Mouse (Mus musculus) liver, embryonic 13.5 days (tissue): Measurements from ENCODE around the gene Olfr1100. TPM values are rescaled to one million over a fixed set of nuclear protein-coding genes. Genes with fewer than 3 reads are reported as not detected.

ENCODE experiments used
- ATAC-seq: fragments of 200-750 bp; cut with Nextera tagmentation; 2 replicates; pipeline ENCODE4 v1.8.0; 2017; ENCODE audit warnings: low read depth, mild to moderate bottlenecking, moderate number of reproducible peaks, moderate library complexity
- DNase-seq: peaks from one replicate; pipeline ENCODE4 v3.0.0; 2022
- H3K27ac ChIP-seq: fragments of 300-500 bp; sonication (generic); 2 replicates; pipeline ENCODE4 v1.5.1; 2015; ENCODE audit warnings: moderate library complexity, mild to moderate bottlenecking, inconsistent platforms
- H3K27me3 ChIP-seq: fragments of 300-500 bp; sonication (generic); 2 replicates; pipeline ENCODE4 v1.6.1; 2015; ENCODE audit warnings: mild to moderate bottlenecking, inconsistent platforms
- H3K36me3 ChIP-seq: fragments of 300-500 bp; sonication (generic); 2 replicates; pipeline ENCODE4 v1.6.1; 2015; ENCODE audit warnings: mild to moderate bottlenecking, inconsistent platforms
- H3K4me1 ChIP-seq: fragments of 300-500 bp; sonication (generic); replicated peaks from 2 replicates; pipeline ENCODE4 v1.6.1; 2015; ENCODE audit warnings: inconsistent platforms
- H3K4me2 ChIP-seq: fragments of 300-500 bp; sonication (generic); 2 replicates; pipeline ENCODE4 v1.6.1; 2015; ENCODE audit warnings: inconsistent platforms, mild to moderate bottlenecking, moderate library complexity
- H3K4me3 ChIP-seq: fragments of 300-500 bp; sonication (generic); replicated peaks from 2 replicates; pipeline ENCODE4 v1.5.1; 2015; ENCODE audit warnings: mild to moderate bottlenecking, inconsistent platforms
- H3K9ac ChIP-seq: fragments of 300-500 bp; sonication (generic); 2 replicates; pipeline ENCODE4 v1.6.1; 2015; ENCODE audit warnings: mild to moderate bottlenecking, inconsistent platforms
- H3K9me3 ChIP-seq: fragments of 300-500 bp; sonication (generic); replicated peaks from 2 replicates; pipeline ENCODE4 v1.6.1; 2016; ENCODE audit warnings: inconsistent platforms
- WGBS: fragments of 180-500 bp; shearing (Covaris S2); methylation state at CpG from one replicate; pipeline ENCODE4 v1.1.7; 2015; ENCODE audit not compliant: insufficient replicate concordance; 5-methylcytosine and 5-hydroxymethylcytosine counted together
- polyA plus RNA-seq: library from polyadenylated mRNA; unstranded; fragments of >200 nt; fragmentation: Nextera tagmentation; extraction: Ambion mirVana; gene quantifications from 2 replicates; pipeline ENCODE4 v1.2.1, GENCODE M21; 2015

Olfr1100 gene
- not detected in 2 replicates for polyA plus RNA-seq

GRCm38 (mm10) chr2:86979854-86980253 is at the start of gene Olfr1100:
Gene Olfr1100 (minus strand): TSS chr2:86979954.
- WGBS: 54% methylated on average over 3 of the region's 3 CpGs
- no peaks in the 10 kb centered on the region for H3K9me3 ChIP-seq
- no peak within 1 kb of the TSS for H3K9ac ChIP-seq
- H3K36me3 ChIP-seq: no peaks in the 10 kb centered on the region
- ATAC-seq (no peak), DNase-seq (no peak)
- no peak within 1 kb of the TSS for H3K4me2 ChIP-seq
- no peaks in the 10 kb centered on the region for H3K4me1 ChIP-seq
- H3K27me3 ChIP-seq: no peaks in the 10 kb centered on the region
- no peak within 1 kb of the TSS for H3K27ac ChIP-seq
- no peak within 1 kb of the TSS for H3K4me3 ChIP-seq

DNA sequence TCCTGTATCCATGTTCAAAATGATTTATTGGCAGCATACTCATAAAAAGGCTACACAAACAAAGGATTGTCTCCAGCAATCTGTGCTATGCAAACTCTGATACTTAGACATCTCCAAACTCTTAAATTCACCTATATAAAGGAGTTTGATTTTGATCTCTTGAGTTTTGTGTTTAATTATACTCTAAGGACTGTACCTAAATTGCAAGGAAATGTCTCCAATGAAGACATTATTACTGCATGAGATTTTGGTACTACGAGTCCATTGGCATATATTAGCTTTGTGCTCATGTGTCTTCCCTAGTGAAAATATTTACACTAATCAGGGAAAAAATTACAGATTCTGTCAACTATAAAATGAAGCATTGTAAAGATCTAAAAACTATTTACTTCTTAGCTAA is 47.2 kb upstream of the Olfr1100 start, which contains the start of gene Olfr1104:
Olfr1104 (minus strand) TSS at position 101 of the 400 bp plus-strand sequence.
- H3K9ac ChIP-seq: no peak within 1 kb of the TSS
- WGBS: 78% methylated on average over 1 of the region's 1 CpGs

GRCm38 (mm10) chr2:86998098-86998497 is 18.3 kb upstream of the Olfr1100 start, which contains the start of gene Olfr1102:
Gene Olfr1102 (plus strand): TSS chr2:86998398.
- Histone ChIP-seq H3K9me3 (no peaks in the 10 kb centered on the region), H3K27me3 (no peaks in the 10 kb centered on the region), H3K36me3 (no peaks in the 10 kb centered on the region), H3K9ac (no peak within 1 kb of the TSS), H3K27ac (no peak within 1 kb of the TSS), H3K4me2 (no peak within 1 kb of the TSS), H3K4me1 (no peaks in the 10 kb centered on the region), H3K4me3 (no peak within 1 kb of the TSS)
- DNase-seq: no peak
- ATAC-seq: no peak

More for the DNA sequence above, 47.2 kb upstream of the Olfr1100 start, which contains the start of gene Olfr1104:
- no peaks in the 10 kb centered on the region for H3K27me3 ChIP-seq
- no peak for ATAC-seq
- no peak within 1 kb of the TSS for H3K4me3 ChIP-seq
- no peak within 1 kb of the TSS for H3K4me2 ChIP-seq
- H3K36me3 ChIP-seq: no peaks in the 10 kb centered on the region
- H3K27ac ChIP-seq: no peak within 1 kb of the TSS
- no peak for DNase-seq
- no peaks in the 10 kb centered on the region for H3K9me3 ChIP-seq
- H3K4me1 ChIP-seq: no peaks in the 10 kb centered on the region

- H3K27ac ChIP-seq: no peak within 1 kb of the TSS
- ATAC-seq (no peak), DNase-seq (no peak)
- 50% methylated on average over 3 of the region's 3 CpGs for WGBS
- no peak within 1 kb of the TSS for H3K4me2 ChIP-seq
- no peaks in the 10 kb centered on the region for H3K36me3 ChIP-seq
- no peak within 1 kb of the TSS for H3K4me3 ChIP-seq
- H3K9me3 ChIP-seq: no peaks in the 10 kb centered on the region
- H3K27me3 ChIP-seq: no peaks in the 10 kb centered on the region
- no peaks in the 10 kb centered on the region for H3K4me1 ChIP-seq
- no peak within 1 kb of the TSS for H3K9ac ChIP-seq
Observed at GRCm38 (mm10) chr2:86991121-86991520, 11.4 kb upstream of the Olfr1100 start, which contains the start of gene Olfr1101. Gene Olfr1101 (minus strand): TSS chr2:86991221.

GRCm38 (mm10) chr2:86960593-86960992 is 19.2 kb downstream of the Olfr1100 start, which contains the start of gene Olfr1099:
Gene Olfr1099 (minus strand): TSS chr2:86960693.
- WGBS: 64% methylated on average over 1 of the region's 1 CpGs
- Histone ChIP-seq H3K4me3 (no peak within 1 kb of the TSS), H3K36me3 (no peaks in the 10 kb centered on the region), H3K27ac (no peak within 1 kb of the TSS), H3K9me3 (no peaks in the 10 kb centered on the region), H3K27me3 (no peaks in the 10 kb centered on the region), H3K4me2 (no peak within 1 kb of the TSS), H3K4me1 (no peaks in the 10 kb centered on the region), H3K9ac (no peak within 1 kb of the TSS)
- DNase-seq (no peak), ATAC-seq (no peak)

DNA sequence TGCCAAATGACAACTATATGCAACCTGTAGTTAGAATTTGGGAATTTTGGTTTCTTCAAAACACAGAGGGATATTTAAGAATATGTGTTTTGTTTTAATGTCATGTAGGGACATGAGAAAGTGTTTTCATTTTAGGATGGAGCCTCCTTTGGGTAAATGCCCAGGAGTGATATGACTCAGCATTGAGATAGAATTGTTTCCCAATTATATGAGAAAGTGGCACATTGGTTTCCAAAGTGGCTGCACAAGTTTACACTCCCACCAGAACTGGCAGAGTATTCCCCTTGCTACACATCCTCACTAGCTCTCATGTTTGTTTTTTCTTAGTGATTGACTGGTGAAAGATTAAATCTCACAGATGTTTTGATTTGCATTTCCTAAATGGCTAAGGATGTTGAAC is 53.2 kb downstream of the Olfr1100 start:
- H3K36me3 ChIP-seq: no peaks in the 10 kb centered on the region
- no peak overlapping the region for H3K4me3 ChIP-seq
- no peaks in the 10 kb centered on the region for H3K4me1 ChIP-seq
- H3K27ac ChIP-seq: no peak overlapping the region
- no peak for DNase-seq
- H3K4me2 ChIP-seq: no peak overlapping the region
- ATAC-seq: no peak
- no peaks in the 10 kb centered on the region for H3K9me3 ChIP-seq
- no peak overlapping the region for H3K9ac ChIP-seq
- no peaks in the 10 kb centered on the region for H3K27me3 ChIP-seq

Other genes starting within 250 kb of the Olfr1100 start
- not detected in 2 replicates for gene Olfr1089, start 246.3 kb downstream of the Olfr1100 start, polyA plus RNA-seq
- not detected in 2 replicates for gene Olfr1090, start 221.0 kb downstream of the Olfr1100 start, polyA plus RNA-seq
- not detected in 2 replicates for gene Olfr1093, start 197.5 kb downstream of the Olfr1100 start, polyA plus RNA-seq
- not detected in 2 replicates for gene Olfr141, start 169.9 kb downstream of the Olfr1100 start, polyA plus RNA-seq
- gene Olfr1094, start 155.3 kb downstream of the Olfr1100 start, polyA plus RNA-seq: not detected in 2 replicates
- not detected in 2 replicates for gene Olfr1095, start 128.3 kb downstream of the Olfr1100 start, polyA plus RNA-seq
- not detected in 2 replicates for gene Gm13723, start 105.2 kb downstream of the Olfr1100 start, polyA plus RNA-seq
- not detected in 2 replicates for gene Olfr1097, start 87.7 kb downstream of the Olfr1100 start, polyA plus RNA-seq
- not detected in 2 replicates for gene Olfr1098, start 55.4 kb downstream of the Olfr1100 start, polyA plus RNA-seq
- not detected in 2 replicates for gene Olfr1099, start 19.3 kb downstream of the Olfr1100 start, polyA plus RNA-seq
- gene Olfr1101, start 11.3 kb upstream of the Olfr1100 start, polyA plus RNA-seq: not detected in 2 replicates
- gene Olfr1102, start 18.4 kb upstream of the Olfr1100 start, polyA plus RNA-seq: not detected in 2 replicates
- not detected in 2 replicates for gene Olfr1104, start 47.1 kb upstream of the Olfr1100 start, polyA plus RNA-seq
- not detected in 2 replicates for gene Olfr1105, start 56.6 kb upstream of the Olfr1100 start, polyA plus RNA-seq
- gene Olfr1106, start 72.3 kb upstream of the Olfr1100 start, polyA plus RNA-seq: not detected in 2 replicates
- not detected in 2 replicates for gene Olfr1107, start 95.9 kb upstream of the Olfr1100 start, polyA plus RNA-seq
- gene Olfr1109, start 116.1 kb upstream of the Olfr1100 start, polyA plus RNA-seq: not detected in 2 replicates
- gene Olfr259, start 134.6 kb upstream of the Olfr1100 start, polyA plus RNA-seq: not detected in 2 replicates
- gene Olfr1110, start 160.3 kb upstream of the Olfr1100 start, polyA plus RNA-seq: not detected in 2 replicates
- gene Olfr1111, start 172.7 kb upstream of the Olfr1100 start, polyA plus RNA-seq: not detected in 2 replicates
- gene Olfr1112, start 207.8 kb upstream of the Olfr1100 start, polyA plus RNA-seq: not detected in 2 replicates
- gene Olfr1113, start 229.0 kb upstream of the Olfr1100 start, polyA plus RNA-seq: not detected in 2 replicates